Mouse (Mus musculus): ENCODE measurements around the gene Fam53b. TPM values are rescaled to one million over a fixed set of nuclear protein-coding genes. Genes with fewer than 3 reads are reported as not detected.
"Not testable (repeated sequence)": the region's sequence is repeated elsewhere in the genome, so short reads cannot be mapped to it uniquely, and the experiment has no call there.

Fam53b gene
- polyA plus RNA-seq, 1 experiment from 2014 or later = 11.9 TPM

DNA sequence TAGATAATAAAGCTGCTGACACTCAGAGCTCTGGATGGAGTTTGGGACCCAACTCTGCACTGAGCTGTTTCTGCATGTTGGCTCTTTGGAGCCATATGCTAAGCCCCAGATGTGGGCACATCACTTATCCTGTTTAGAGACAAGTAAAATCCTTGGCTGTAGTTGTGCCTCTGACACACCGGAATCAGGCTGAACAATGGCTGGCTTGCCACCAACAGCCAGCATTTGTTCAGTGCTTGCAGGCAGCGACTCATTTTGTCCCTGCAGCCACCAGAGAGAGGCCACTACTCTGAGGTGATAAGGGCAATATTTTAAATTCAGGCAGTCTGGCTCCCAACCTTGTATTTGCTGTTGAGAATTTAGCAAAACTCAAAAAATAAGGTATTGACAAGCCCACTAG is 145.1 kb downstream of the Fam53b start:
- Histone ChIP-seq H3K4me1 (ENCODE audit: control insufficient read depth, insufficient read depth, low read length) (peaks cover 3% of the 10 kb centered on the region; the same call in 1 of the 2 replicates), H3K9me3 (replicated peaks; ENCODE audit: control insufficient read depth, low read length) (no peaks in the 10 kb centered on the region), H3K27me3 (ENCODE audit: control insufficient read depth, insufficient read depth, low read length) (no peaks in the 10 kb centered on the region; the same call in 1 of the 2 replicates), H3K27ac (ENCODE audit: low read depth, low read length) (no peak overlapping the region), H3K36me3 (ENCODE audit: control insufficient read depth, insufficient read depth, low read length) (no peaks in the 10 kb centered on the region), H3K4me2 (no peak overlapping the region), H3K4me3 (ENCODE audit: low read depth, low read length) (no peak overlapping the region), H3K9ac (ENCODE audit: low read depth, low read length) (no peak overlapping the region)
- ATAC-seq (replicated peaks; ENCODE audit: insufficient number of reproducible peaks, low FRiP score, low TSS enrichment) = no peak
- WGBS (ENCODE audit: insufficient replicate concordance) = 70% methylated on average over 2 of the region's 2 CpGs

DNA sequence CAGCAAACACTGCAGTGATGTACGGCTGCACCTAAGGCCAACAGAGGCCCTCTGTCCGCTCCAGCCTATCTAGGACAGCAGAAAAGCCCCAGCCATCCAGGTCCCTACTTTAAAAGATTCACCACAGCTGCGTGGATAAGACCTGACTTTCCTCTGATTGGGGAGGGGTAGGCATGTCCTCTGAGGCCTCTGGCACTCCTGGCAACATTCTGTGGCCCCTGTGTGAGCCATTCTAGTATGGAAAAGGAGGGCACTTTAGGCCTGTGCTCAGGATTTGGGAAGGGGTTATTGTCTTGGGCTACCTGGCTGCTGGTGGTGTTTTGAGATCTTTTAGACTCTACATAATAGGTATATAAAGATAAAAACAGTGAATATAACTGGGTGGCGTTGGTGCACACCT is 147.2 kb downstream of the Fam53b start:
- Histone ChIP-seq H3K36me3 (ENCODE audit: control insufficient read depth, insufficient read depth, low read length) (no peaks in the 10 kb centered on the region), H3K9me3 (replicated peaks; ENCODE audit: control insufficient read depth, low read length) (no peaks in the 10 kb centered on the region), H3K9ac (ENCODE audit: low read depth, low read length) (no peak overlapping the region), H3K4me2 (no peak overlapping the region), H3K4me3 (ENCODE audit: low read depth, low read length) (no peak overlapping the region), H3K27me3 (ENCODE audit: control insufficient read depth, insufficient read depth, low read length) (no peaks in the 10 kb centered on the region; the same call in 1 of the 2 replicates), H3K27ac (ENCODE audit: low read depth, low read length) (no peak overlapping the region), H3K4me1 (ENCODE audit: control insufficient read depth, insufficient read depth, low read length) (peaks cover 9% of the 10 kb centered on the region)
- WGBS (ENCODE audit: insufficient replicate concordance) = 75% methylated on average over 4 of the region's 4 CpGs
- no peak for ATAC-seq (replicated peaks; ENCODE audit: insufficient number of reproducible peaks, low FRiP score, low TSS enrichment)

DNA sequence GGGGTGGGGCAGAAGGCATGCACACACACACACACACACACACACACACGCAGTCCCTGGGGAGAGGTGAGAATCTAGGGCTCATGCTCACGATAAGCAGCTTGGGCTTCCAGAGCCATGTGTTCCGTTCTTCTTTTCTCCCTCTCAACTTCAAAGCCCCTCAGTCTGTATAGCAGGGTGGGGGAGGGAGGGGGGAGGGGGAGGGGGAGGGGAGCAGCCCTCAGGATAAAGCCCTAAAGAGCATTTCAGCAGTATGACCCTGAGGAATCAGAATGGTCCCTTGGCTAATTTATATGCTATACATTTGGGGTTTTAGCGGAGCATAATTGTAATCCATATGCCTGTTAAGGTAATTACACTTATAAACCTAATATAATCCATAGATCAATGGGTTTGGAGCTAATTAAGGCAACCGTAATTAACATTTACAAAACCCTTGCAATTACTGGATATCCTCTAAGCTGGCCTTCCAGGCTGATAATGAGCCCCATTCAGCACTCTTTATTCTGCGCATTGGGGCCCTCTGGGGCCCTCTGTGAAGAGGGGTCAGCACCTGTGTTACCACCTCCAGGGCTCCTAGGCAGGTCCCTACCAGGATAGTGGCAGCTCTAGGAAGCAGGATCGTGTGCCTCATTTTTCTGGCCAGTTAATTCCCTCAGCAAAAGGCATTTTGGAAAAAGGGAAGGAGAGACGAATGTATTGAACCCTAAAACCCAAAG is 147.9 kb downstream of the Fam53b start:
- no peak overlapping the region for H3K4me2 ChIP-seq
- H3K9me3 ChIP-seq (replicated peaks; ENCODE audit: control insufficient read depth, low read length) = no peaks in the 10 kb centered on the region
- no peak overlapping the region for H3K4me3 ChIP-seq (ENCODE audit: low read depth, low read length)
- no peak for ATAC-seq (replicated peaks; ENCODE audit: insufficient number of reproducible peaks, low FRiP score, low TSS enrichment)
- WGBS (ENCODE audit: insufficient replicate concordance) = 50% methylated on average over 8 of the region's 8 CpGs
- H3K27me3 ChIP-seq (ENCODE audit: control insufficient read depth, insufficient read depth, low read length) = no peaks in the 10 kb centered on the region; the same call in 1 of the 2 replicates
- no peak overlapping the region for H3K27ac ChIP-seq (ENCODE audit: low read depth, low read length)
- no peaks in the 10 kb centered on the region for H3K36me3 ChIP-seq (ENCODE audit: control insufficient read depth, insufficient read depth, low read length)
- H3K4me1 ChIP-seq (ENCODE audit: control insufficient read depth, insufficient read depth, low read length) = peaks cover 13% of the 10 kb centered on the region
- no peak overlapping the region for H3K9ac ChIP-seq (ENCODE audit: low read depth, low read length)

- 73% methylated on average over 6 of the region's 6 CpGs for WGBS (ENCODE audit: insufficient replicate concordance)
- Histone ChIP-seq H3K9me3 (replicated peaks; ENCODE audit: control insufficient read depth, low read length) (no peaks in the 10 kb centered on the region), H3K27me3 (ENCODE audit: control insufficient read depth, insufficient read depth, low read length) (no peaks in the 10 kb centered on the region; the same call in 1 of the 2 replicates), H3K4me2 (no peak overlapping the region), H3K4me3 (ENCODE audit: low read depth, low read length) (no peak overlapping the region), H3K9ac (ENCODE audit: low read depth, low read length) (no peak overlapping the region), H3K27ac (ENCODE audit: low read depth, low read length) (no peak overlapping the region), H3K4me1 (ENCODE audit: control insufficient read depth, insufficient read depth, low read length) (peaks cover 22% of the 10 kb centered on the region), H3K36me3 (ENCODE audit: control insufficient read depth, insufficient read depth, low read length) (no peaks in the 10 kb centered on the region)
- no peak for ATAC-seq (replicated peaks; ENCODE audit: insufficient number of reproducible peaks, low FRiP score, low TSS enrichment)
Observed at GRCm38 (mm10) chr7:132664815-132665214, 148.9 kb downstream of the Fam53b start.

- not testable (repeated sequence) for H3K36me3 ChIP-seq (ENCODE audit: control insufficient read depth, insufficient read depth, low read length); H3K9ac ChIP-seq (ENCODE audit: low read depth, low read length); H3K27me3 ChIP-seq (ENCODE audit: control insufficient read depth, insufficient read depth, low read length); ATAC-seq (replicated peaks; ENCODE audit: insufficient number of reproducible peaks, low FRiP score, low TSS enrichment); H3K27ac ChIP-seq (ENCODE audit: low read depth, low read length); H3K4me3 ChIP-seq (ENCODE audit: low read depth, low read length); H3K9me3 ChIP-seq (replicated peaks; ENCODE audit: control insufficient read depth, low read length); H3K4me2 ChIP-seq
- 65% methylated on average over 6 of the region's 6 CpGs for WGBS (ENCODE audit: insufficient replicate concordance)
- peaks cover 41% of the 10 kb centered on the region for H3K4me1 ChIP-seq (ENCODE audit: control insufficient read depth, insufficient read depth, low read length)
Observed at GRCm38 (mm10) chr7:132662831-132663230, 150.9 kb downstream of the Fam53b start.

Other genes with a start within 250 kb of the Fam53b start
- gene Oat, start 237.5 kb downstream of the Fam53b start, polyA plus RNA-seq (2014; fragmentation: Nextera tagmentation; extraction: Ambion mirVana) = 162 and 186 TPM in 2 replicates
- 0.04 TPM in 1 of 2 replicates, not detected in the other for gene Nkx1-2, start 214.2 kb downstream of the Fam53b start, polyA plus RNA-seq (2014; fragmentation: Nextera tagmentation; extraction: Ambion mirVana)
- 21.2 and 21.9 TPM in 2 replicates for gene Lhpp, start 203.2 kb downstream of the Fam53b start, polyA plus RNA-seq (2014; fragmentation: Nextera tagmentation; extraction: Ambion mirVana)
- 43.7 and 44.4 TPM in 2 replicates for gene Eef1akmt2, start 38.8 kb upstream of the Fam53b start, polyA plus RNA-seq (2014; fragmentation: Nextera tagmentation; extraction: Ambion mirVana)
- 31.5 and 35.2 TPM in 2 replicates for gene Abraxas2, start 45.3 kb upstream of the Fam53b start, polyA plus RNA-seq (2014; fragmentation: Nextera tagmentation; extraction: Ambion mirVana)
- 9.7 and 10.6 TPM in 2 replicates for gene Zranb1, start 117.3 kb upstream of the Fam53b start, polyA plus RNA-seq (2014; fragmentation: Nextera tagmentation; extraction: Ambion mirVana)